Mouse (Mus musculus) liver, adult 2 months (tissue): Measurements from ENCODE around the gene Rad9a. TPM values are rescaled to one million over a fixed set of nuclear protein-coding genes. Genes with fewer than 3 reads are reported as not detected.

Experiments used
- DNase-seq: peaks from one replicate; pipeline ENCODE4 v3.0.0-alpha.2; 2011; ENCODE audit warnings: low read depth, low spot score; ENCODE audit errors: extremely low read depth
- H3K27ac ChIP-seq: fragments of 200-500 bp; replicated peaks from 2 replicates; pipeline ENCODE4 v1.5.1; 2012; ENCODE audit warnings: low read depth, mild to moderate bottlenecking, control low read depth, inconsistent platforms, low read length; ENCODE audit not compliant: insufficient read depth
- H3K27me3 ChIP-seq: fragments of 200-500 bp; 2 replicates; pipeline ENCODE4 v1.6.1; 2012; ENCODE audit warnings: mild to moderate bottlenecking, moderate library complexity, low read length, inconsistent platforms; ENCODE audit not compliant: control insufficient read depth, insufficient read depth
- H3K36me3 ChIP-seq: fragments of 200-500 bp; 2 replicates; pipeline ENCODE4 v1.6.1; 2012; ENCODE audit warnings: low read length, inconsistent platforms; ENCODE audit not compliant: control insufficient read depth, insufficient read depth
- H3K4me1 ChIP-seq: fragments of 200-500 bp; 2 replicates; pipeline ENCODE4 v1.6.1; 2011; ENCODE audit warnings: low read length; ENCODE audit not compliant: control insufficient read depth, insufficient read depth
- H3K4me3 ChIP-seq: fragments of 200-500 bp; 2 replicates; pipeline ENCODE4 v1.5.1; 2011; ENCODE audit warnings: low read depth, mild to moderate bottlenecking, control low read depth, low read length, moderate library complexity; ENCODE audit not compliant: insufficient read depth
- H3K79me2 ChIP-seq: fragments of 200-500 bp; 2 replicates; pipeline ENCODE4 v1.6.1; 2012; ENCODE audit warnings: inconsistent platforms, mild to moderate bottlenecking, low read length, moderate library complexity; ENCODE audit not compliant: control insufficient read depth, insufficient read depth
- H3K9ac ChIP-seq: fragments of 200-500 bp; 2 replicates; pipeline ENCODE4 v1.6.1; 2012; ENCODE audit warnings: low read depth, mild to moderate bottlenecking, control low read depth, inconsistent platforms, low read length
- CTCF ChIP-seq: fragments of 200-500 bp; IDR thresholded peaks from 2 replicates; pipeline ENCODE4 v1.5.1; 2011; ENCODE audit warnings: low read depth, low read length, control low read depth
- POLR2A ChIP-seq: fragments of 200-500 bp; IDR thresholded peaks from 2 replicates; pipeline ENCODE4 v1.6.1; 2011; ENCODE audit warnings: low read length, control low read depth; ENCODE audit not compliant: insufficient read depth; ENCODE audit errors: extremely low read depth
- WGBS: fragments of 180-500 bp; shearing (Covaris S2); methylation state at CpG from one replicate; pipeline ENCODE4 v1.1.7; 2018; 5-methylcytosine and 5-hydroxymethylcytosine counted together
- polyA plus RNA-seq: library from polyadenylated mRNA; depleted of rRNA; stranded (reverse); fragments of >200 nt; gene quantifications from 2 replicates; pipeline ENCODE4 v1.2.3, GENCODE M21; 2012
- total RNA-seq: library from RNA; depleted of rRNA; stranded (reverse); fragments of >200 nt; gene quantifications from 2 replicates; pipeline ENCODE4 v1.2.3, GENCODE M21; 2014

Rad9a gene
- total and polyA plus RNA-seq, 2 experiments: 0.74 to 7.0 TPM

GRCm38 (mm10) chr19:4234548-4234947, 33.1 kb upstream of the Rad9a start:
- no peak overlapping the region for H3K4me3 ChIP-seq
- no peaks in the 10 kb centered on the region for H3K27me3 ChIP-seq
- H3K79me2 ChIP-seq: no peaks in the 10 kb centered on the region
- no peaks in the 10 kb centered on the region for H3K36me3 ChIP-seq
- WGBS: 87% methylated on average over 4 of the region's 4 CpGs
- DNase-seq: no peak
- no peak for TF ChIP-seq CTCF
- no peak for TF ChIP-seq POLR2A
- no peak overlapping the region for H3K9ac ChIP-seq
- no peaks in the 10 kb centered on the region; the same call in 1 of the 2 replicates for H3K4me1 ChIP-seq
- H3K27ac ChIP-seq: no peak overlapping the region

GRCm38 (mm10) chr19:4232651-4233050, 31.2 kb upstream of the Rad9a start:
- Histone ChIP-seq H3K4me1 (no peaks in the 10 kb centered on the region; the same call in 1 of the 2 replicates), H3K79me2 (no peaks in the 10 kb centered on the region), H3K9ac (no peak overlapping the region), H3K27me3 (no peaks in the 10 kb centered on the region), H3K27ac (no peak overlapping the region; the same call in 1 of the 2 replicates), H3K36me3 (no peaks in the 10 kb centered on the region), H3K4me3 (no peak overlapping the region)
- 86% methylated on average over 7 of the region's 7 CpGs for WGBS
- DNase-seq: no peak
- TF ChIP-seq POLR2A (no peak), CTCF (no peak)

GRCm38 (mm10) chr19:4232186-4232572, 30.7 kb upstream of the Rad9a start:
- Histone ChIP-seq H3K9ac (peak overlapping the region; percentile 81), H3K27ac (peak overlapping the region; percentile 94), H3K4me1 (no peaks in the 10 kb centered on the region; the same call in 1 of the 2 replicates), H3K4me3 (peak overlapping the region; percentile 78), H3K36me3 (no peaks in the 10 kb centered on the region), H3K79me2 (no peaks in the 10 kb centered on the region), H3K27me3 (no peaks in the 10 kb centered on the region)
- DNase-seq: peak; percentile 71
- 0% methylated on average over 2 of the region's 2 CpGs for WGBS
- TF ChIP-seq POLR2A: no peak
- TF ChIP-seq CTCF: no peak

GRCm38 (mm10) chr19:4231253-4232185, 30.1 kb upstream of the Rad9a start, which contains the start of gene Pold4:
TSS of gene Pold4 (plus strand) at chr19:4231899.
- Histone ChIP-seq H3K27ac (peak within 1 kb of the TSS; percentile 94), H3K4me1 (no peaks in the 10 kb centered on the region; the same call in 1 of the 2 replicates), H3K79me2 (no peaks in the 10 kb centered on the region)

GRCm38 (mm10) chr19:4230415-4230814, 29.0 kb upstream of the Rad9a start:
- WGBS: 69% methylated on average over 8 of the region's 8 CpGs

More at GRCm38 (mm10) chr19:4231253-4232185, 30.1 kb upstream of the Rad9a start, which contains the start of gene Pold4:
- TF ChIP-seq CTCF (no peak), POLR2A (peak; percentile 63; the same call in 1 of the 2 replicates)
- H3K27me3 ChIP-seq: no peaks in the 10 kb centered on the region
- DNase-seq: peak; percentile 87
- WGBS: 10% methylated on average over 26 of the region's 26 CpGs
- H3K4me3 ChIP-seq: peak within 1 kb of the TSS; percentile 78
- peak within 1 kb of the TSS; percentile 81 for H3K9ac ChIP-seq
- H3K36me3 ChIP-seq: no peaks in the 10 kb centered on the region

More at GRCm38 (mm10) chr19:4230415-4230814, 29.0 kb upstream of the Rad9a start:
- TF ChIP-seq CTCF (no peak), POLR2A (no peak)
- no peak overlapping the region for H3K27ac ChIP-seq
- H3K36me3 ChIP-seq: no peaks in the 10 kb centered on the region
- no peak for DNase-seq
- no peaks in the 10 kb centered on the region for H3K79me2 ChIP-seq
- no peak overlapping the region for H3K4me3 ChIP-seq
- no peaks in the 10 kb centered on the region for H3K27me3 ChIP-seq
- no peaks in the 10 kb centered on the region; the same call in 1 of the 2 replicates for H3K4me1 ChIP-seq
- no peak overlapping the region for H3K9ac ChIP-seq
